Mouse (Mus musculus) c-Kit-positive CD71-negative TER-119-negative erythroid progenitor cells, embryonic 14.5 days (primary cell): Measurements from ENCODE around the gene Pex14.
A peak's percentile ranks its signal among the peaks of the same experiment; 100 is the strongest.
"Not testable (repeated sequence)": the region's sequence is repeated elsewhere in the genome, so short reads cannot be mapped to it uniquely, and the experiment has no call there.

Source experiments
- DNase-seq: peaks from one replicate; pipeline ENCODE4 v3.0.0-alpha.2; 2013; ENCODE audit warnings: low read depth

Pex14 gene

GRCm38 (mm10) chr4:149099369-149100017, at the start of gene Pex14:
Gene Pex14 (minus strand): TSS chr4:149099876.
- DNase-seq = peak; percentile 82

GRCm38 (mm10) chr4:149149196-149149595, 49.5 kb upstream of the Pex14 start:
- DNase-seq = no peak

GRCm38 (mm10) chr4:149148084-149148483, 48.4 kb upstream of the Pex14 start:
- no peak for DNase-seq

- no peak for DNase-seq
Measured at GRCm38 (mm10) chr4:149147528-149147927, 47.9 kb upstream of the Pex14 start.

- no peak for DNase-seq
Measured at GRCm38 (mm10) chr4:149145151-149145550, 45.5 kb upstream of the Pex14 start.

GRCm38 (mm10) chr4:149144459-149144858, 44.8 kb upstream of the Pex14 start:
- peak; percentile 66 for DNase-seq

- no peak for DNase-seq
Measured at GRCm38 (mm10) chr4:149143594-149143993, 43.9 kb upstream of the Pex14 start.

GRCm38 (mm10) chr4:149138515-149138914, 38.8 kb upstream of the Pex14 start:
- DNase-seq = no peak

GRCm38 (mm10) chr4:149136982-149137770, 37.5 kb upstream of the Pex14 start, which contains the start of gene Cenps:
Gene Cenps (minus strand): TSS chr4:149137629.
- DNase-seq = peak; percentile 79

- DNase-seq = no peak
Measured at GRCm38 (mm10) chr4:149136116-149136850, 36.6 kb upstream of the Pex14 start.

- no peak for DNase-seq
Measured at GRCm38 (mm10) chr4:149133395-149133794, 33.7 kb upstream of the Pex14 start.

- no peak for DNase-seq
Measured at GRCm38 (mm10) chr4:149131789-149132565, 32.3 kb upstream of the Pex14 start.

GRCm38 (mm10) chr4:149131021-149131752, 31.5 kb upstream of the Pex14 start:
- no peak for DNase-seq

GRCm38 (mm10) chr4:149128467-149128866, 28.8 kb upstream of the Pex14 start:
- DNase-seq = no peak

GRCm38 (mm10) chr4:149126663-149127062, 27.0 kb upstream of the Pex14 start, which contains the start of gene Cort:
Gene Cort (minus strand): TSS chr4:149126763.
- DNase-seq = no peak

GRCm38 (mm10) chr4:149126115-149126509, 26.4 kb upstream of the Pex14 start:
- DNase-seq = no peak

- no peak for DNase-seq
Measured at GRCm38 (mm10) chr4:149125341-149126114, 25.9 kb upstream of the Pex14 start.

- DNase-seq = no peak
Measured at GRCm38 (mm10) chr4:149123432-149123831, 23.8 kb upstream of the Pex14 start.

- DNase-seq = not testable (repeated sequence)
Measured at GRCm38 (mm10) chr4:149119978-149120562, 20.4 kb upstream of the Pex14 start.
